Mouse (Mus musculus) layer of hippocampus, adult 18-20 months (tissue): ENCODE results near the gene Snx9. TPM values are rescaled to one million over a fixed set of nuclear protein-coding genes. Genes with fewer than 3 reads are reported as not detected.
A peak's percentile ranks its signal among the peaks of the same experiment; 100 is the strongest.

ENCODE experiments used
- DNase-seq, 2 experiments: peaks; one replicate each; pipeline ENCODE4 v3.0.0; 2022; ENCODE audit warnings: low spot score in 2 of 2
- long read RNA-seq: library from polyadenylated mRNA; stranded (forward); transcript quantifications from one replicate; pipeline ENCODE4 v2.0.0, GENCODE M21; 2021
- total RNA-seq, 2 experiments: library from RNA; stranded (reverse); gene quantifications; 2 replicates each; pipeline ENCODE4 v1.2.3; 2021

The Snx9 gene
- 10 to 100 TPM; 15.2 to 15.3 TPM for total RNA-seq
- long read RNA-seq, transcript Snx9-201 (18 exons, 3,331 nt), result major isoform, 25 of 32 reads
- long read RNA-seq, partial matches to known transcripts, result 2 of 32 reads
- long read RNA-seq, other reads (novel, unspliced or antisense), result 5 of 32 reads

GRCm38 (mm10) chr17:5841128-5841942 is at the start of gene Snx9:
TSS of gene Snx9 (plus strand) at chr17:5841329.
- peak; percentile 46 to 51 for DNase-seq

- DNase-seq, result no peak
Observed at GRCm38 (mm10) chr17:5792164-5792791, 48.9 kb upstream of the Snx9 start.

DNA sequence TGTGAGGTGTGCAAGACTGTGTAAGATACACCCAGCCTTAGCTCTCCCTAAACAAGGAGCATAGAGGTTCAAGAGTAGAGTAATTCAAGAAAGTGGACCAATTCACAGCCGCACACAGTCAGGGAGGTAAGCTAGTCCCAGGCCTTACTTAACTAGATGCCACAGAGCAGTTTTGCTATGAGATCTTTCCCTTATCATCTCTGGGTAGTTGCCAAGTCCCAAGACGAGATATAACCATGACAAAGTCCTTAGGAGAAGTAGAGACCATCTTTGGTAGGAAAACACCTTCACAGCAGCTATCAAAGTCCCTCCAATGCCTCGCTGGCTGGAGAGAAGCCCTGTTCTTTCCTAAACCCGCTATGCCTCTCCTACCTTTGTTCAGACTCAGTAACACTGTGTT is 47.5 kb upstream of the Snx9 start:
- DNase-seq, result no peak

DNA sequence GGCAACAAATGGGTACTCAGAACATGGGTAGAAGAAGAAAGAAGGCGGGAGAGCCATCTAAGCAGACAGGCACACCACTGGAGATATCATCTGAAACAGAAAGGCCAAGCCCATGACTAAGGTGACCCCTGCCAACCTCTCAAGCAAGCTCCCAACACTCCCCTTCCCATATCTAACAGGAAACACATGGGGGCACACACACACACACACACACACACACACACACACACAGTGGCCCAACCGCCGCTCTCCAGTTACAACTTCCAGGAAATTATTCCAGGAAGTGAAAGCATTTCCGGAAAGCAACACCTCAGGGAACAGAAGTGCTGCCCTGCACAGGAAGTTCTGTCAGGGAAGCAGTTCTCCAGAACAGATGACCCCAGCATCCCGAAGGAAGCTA is 46.9 kb upstream of the Snx9 start:
- DNase-seq, result no peak

GRCm38 (mm10) chr17:5795369-5795768 is 45.8 kb upstream of the Snx9 start:
- DNase-seq, result no peak

DNA sequence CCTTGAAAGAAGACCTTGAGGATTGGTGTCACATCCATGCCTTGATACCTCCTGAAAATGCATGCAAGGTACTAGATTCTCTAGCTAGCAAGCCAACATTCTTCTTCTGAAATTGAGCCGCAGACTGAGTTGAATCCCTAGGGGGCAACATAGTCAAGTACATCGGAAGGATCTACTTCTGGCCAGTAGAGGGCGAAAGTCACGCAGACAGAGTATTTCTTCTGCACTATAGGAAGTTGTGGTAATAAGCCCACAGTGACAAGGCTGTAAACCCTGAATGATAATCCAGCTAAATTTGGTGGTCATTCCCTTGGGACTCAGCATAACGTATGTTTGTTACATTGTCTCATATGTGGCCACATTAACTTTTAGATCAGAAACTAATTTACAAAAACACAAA is 45.3 kb upstream of the Snx9 start:
- peak; percentile 71 to 92 for DNase-seq

- no peak for DNase-seq
Observed at GRCm38 (mm10) chr17:5797124-5797760, 43.9 kb upstream of the Snx9 start.

DNA sequence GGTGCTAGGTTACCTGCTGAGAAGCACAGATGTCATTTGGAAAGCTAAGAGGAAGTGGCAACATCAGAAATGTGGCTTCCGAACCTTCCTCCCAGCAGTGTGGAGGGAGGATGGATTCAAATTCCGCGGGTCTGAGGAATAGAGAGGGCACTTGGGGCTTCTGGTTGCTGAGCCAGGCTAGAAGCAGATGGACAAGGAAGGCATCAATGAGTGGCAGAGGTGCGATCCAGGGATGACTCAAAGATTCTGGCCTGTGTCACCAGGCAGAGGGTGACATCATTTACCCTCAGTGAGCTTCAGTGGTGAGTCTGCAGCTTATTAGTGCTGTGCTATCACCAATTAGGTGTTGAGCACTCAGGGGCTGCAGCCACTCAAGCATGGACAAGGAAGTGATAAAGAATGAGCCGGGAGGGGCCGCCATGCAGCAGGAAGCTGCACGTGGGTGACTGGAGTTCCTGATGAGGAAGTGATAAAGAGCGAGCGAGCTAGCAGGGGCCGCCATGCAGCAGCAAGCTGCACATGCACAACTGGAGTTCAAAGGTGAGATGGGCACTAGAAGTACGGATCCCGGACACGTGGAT is 42.8 kb upstream of the Snx9 start:
- no peak for DNase-seq

DNA sequence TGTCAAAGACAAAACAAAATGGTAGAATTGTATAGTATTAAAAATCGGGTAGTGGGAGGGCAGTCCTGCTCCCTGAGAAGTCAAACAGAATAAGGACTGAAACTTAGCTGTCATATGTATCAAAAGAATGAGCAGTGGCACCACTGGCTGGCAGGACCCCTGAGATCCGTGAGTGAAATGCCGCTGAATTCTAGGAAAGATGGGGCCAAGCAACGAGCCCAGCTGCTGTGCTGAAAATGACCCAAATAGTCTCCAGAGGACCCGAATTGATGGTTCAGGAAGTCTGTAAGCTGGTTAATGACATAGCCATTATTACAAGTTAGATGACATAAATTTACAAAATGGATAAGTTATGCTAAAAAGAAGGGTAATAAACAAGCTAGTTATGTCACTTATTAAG is 42.2 kb upstream of the Snx9 start:
- no peak for DNase-seq

- DNase-seq, result no peak
Observed at GRCm38 (mm10) chr17:5799396-5800021, 41.6 kb upstream of the Snx9 start.

- no peak for DNase-seq
Observed at GRCm38 (mm10) chr17:5800254-5800653, 40.9 kb upstream of the Snx9 start.

GRCm38 (mm10) chr17:5800824-5801560 is 40.1 kb upstream of the Snx9 start:
- no peak for DNase-seq

DNA sequence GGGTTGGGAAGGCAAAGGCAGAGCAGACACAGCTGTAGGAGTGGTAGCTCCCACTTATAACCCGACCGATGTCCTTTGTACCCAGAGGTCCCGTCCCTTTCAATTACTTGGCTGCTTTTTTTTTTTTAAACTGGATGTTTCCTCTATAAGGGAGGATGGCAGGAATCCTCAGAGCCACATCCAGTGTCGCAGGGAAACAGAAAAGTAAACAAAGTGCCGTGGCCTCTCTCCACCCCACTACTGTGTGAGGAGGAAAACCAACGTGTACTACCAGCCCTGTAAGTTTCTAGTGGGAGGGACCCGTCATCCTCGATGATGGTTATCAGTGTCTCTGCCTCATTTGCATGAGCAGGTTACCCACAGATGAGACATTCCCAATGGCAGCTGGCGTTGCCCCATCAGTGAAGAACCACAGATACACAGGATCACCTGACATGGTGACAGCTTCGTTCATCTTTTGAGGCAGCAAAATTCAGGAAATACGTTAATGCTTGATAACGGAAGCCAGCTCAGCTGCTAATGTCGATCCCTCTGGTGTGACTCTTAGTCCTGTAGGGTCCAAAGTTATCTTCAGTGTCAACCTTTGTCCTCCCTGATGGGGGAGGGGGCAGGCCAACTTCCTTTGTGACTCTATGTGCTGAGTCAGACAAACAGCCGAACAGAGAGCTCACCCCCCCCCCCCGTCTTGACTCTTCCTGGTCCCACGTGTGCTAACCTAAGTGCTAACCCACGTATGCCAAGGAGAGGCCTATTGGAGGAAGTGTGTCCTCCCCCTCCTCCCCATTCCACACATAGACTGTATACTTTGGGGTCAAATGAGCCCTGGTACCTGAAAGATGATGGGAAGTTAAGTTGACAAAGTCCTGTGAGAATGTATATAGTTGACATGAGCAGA is 39.1 kb upstream of the Snx9 start:
- no peak for DNase-seq

- no peak for DNase-seq
Observed at GRCm38 (mm10) chr17:5802656-5802955, 38.5 kb upstream of the Snx9 start.

GRCm38 (mm10) chr17:5803229-5804012 is 37.7 kb upstream of the Snx9 start:
- DNase-seq, result no peak

DNA sequence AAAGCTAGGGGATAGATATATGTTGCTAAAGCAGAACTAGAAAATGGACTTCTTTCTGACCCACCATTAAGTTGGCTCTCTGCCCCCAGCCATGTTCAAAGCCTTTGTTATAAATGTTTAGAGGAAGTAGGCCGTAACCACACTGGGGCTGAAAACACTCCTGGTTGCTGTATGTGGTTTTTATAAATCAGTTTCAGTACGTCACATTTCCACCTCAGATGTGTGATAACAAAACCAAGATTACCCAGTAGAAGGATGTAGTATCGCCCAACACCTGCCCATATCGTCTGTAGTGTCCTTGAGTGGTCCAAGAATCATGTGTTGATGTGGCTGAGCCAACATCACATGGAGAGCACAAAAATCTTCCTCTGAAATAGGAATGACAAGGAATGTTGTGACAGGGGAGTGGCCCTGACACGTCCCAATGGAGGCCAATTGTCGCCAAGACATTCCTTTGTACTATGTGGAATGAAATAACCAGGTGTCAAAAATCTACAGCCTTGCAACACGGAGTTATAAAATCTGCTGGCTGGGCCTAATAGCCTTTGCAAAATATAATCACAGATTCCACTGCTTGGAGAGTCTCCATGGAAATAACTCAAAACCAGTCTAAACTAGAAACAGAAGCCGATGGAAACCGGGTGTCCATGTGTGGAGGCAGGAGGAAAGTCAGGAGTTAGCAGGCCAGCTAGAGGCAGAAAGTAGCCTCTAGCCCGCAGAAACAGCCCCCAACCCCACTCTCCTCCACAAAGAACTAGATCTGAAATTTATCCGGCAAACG is 36.6 kb upstream of the Snx9 start:
- DNase-seq, result peak in 1 of 2 experiments; percentile 22

DNA sequence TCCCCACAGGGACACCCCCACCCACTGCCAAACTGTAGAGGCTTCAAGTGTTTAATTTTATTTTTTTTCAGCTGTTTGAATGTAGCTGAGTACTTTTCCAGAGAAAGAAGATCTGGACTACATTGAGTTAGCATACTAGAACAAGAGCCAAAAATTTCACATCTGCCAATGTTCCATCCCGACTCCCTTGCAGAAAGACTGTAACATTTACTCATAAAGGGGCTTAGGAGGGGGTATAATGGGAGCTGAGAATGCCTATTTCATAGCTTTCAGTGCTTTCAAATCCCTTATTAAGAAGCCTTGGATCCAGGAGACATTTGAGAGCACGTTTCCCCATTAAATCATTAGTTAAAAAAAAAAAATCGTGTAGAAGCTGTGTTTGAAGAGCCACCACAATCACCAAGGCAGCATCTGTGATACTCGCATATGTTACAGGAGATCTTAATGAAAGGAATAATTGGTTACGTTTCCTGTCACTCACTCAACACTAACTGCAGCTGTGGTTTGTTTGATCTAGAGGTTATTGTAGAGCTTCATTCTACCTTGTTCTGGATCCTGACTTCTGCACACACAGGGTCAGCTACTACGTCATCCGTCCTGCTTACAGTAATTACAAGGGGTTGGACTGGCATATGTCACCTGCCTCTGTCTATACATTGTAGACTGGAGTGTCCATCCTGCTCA is 35.8 kb upstream of the Snx9 start:
- DNase-seq, result no peak
